Mouse (Mus musculus) testis, adult 2 months (tissue): Measurements from ENCODE around the gene Neurl2. TPM values are rescaled to one million over a fixed set of nuclear protein-coding genes. Genes with fewer than 3 reads are reported as not detected.
"Not testable (repeated sequence)": the region's sequence is repeated elsewhere in the genome, so short reads cannot be mapped to it uniquely, and the experiment has no call there.

Experiments
- H3K27ac ChIP-seq: fragments of 200-500 bp; 2 replicates; pipeline ENCODE4 v1.5.1; 2012; ENCODE audit warnings: low read depth, low read length; ENCODE audit not compliant: control insufficient read depth, insufficient read depth
- H3K27me3 ChIP-seq: fragments of 200-500 bp; 2 replicates; pipeline ENCODE4 v1.6.1; 2012; ENCODE audit warnings: mild to moderate bottlenecking, low read length, moderate library complexity; ENCODE audit not compliant: control insufficient read depth, insufficient read depth
- H3K36me3 ChIP-seq: fragments of 200-500 bp; 2 replicates; pipeline ENCODE4 v1.6.1; 2012; ENCODE audit warnings: mild to moderate bottlenecking, low read length; ENCODE audit not compliant: control insufficient read depth, insufficient read depth
- H3K4me1 ChIP-seq: fragments of 200-500 bp; 2 replicates; pipeline ENCODE4 v1.6.1; 2012; ENCODE audit warnings: low read length; ENCODE audit not compliant: control insufficient read depth, insufficient read depth
- H3K4me3 ChIP-seq: fragments of 200-500 bp; 2 replicates; pipeline ENCODE4 v1.5.1; 2012; ENCODE audit warnings: low read depth, mild to moderate bottlenecking, low read length, moderate library complexity, mixed read lengths; ENCODE audit not compliant: control insufficient read depth
- CTCF ChIP-seq: fragments of 200-500 bp; IDR thresholded peaks from 2 replicates; pipeline ENCODE4 v1.5.1; 2012; ENCODE audit warnings: low read depth, mild to moderate bottlenecking, inconsistent platforms, low read length, moderate library complexity; ENCODE audit not compliant: control insufficient read depth, insufficient read depth, insufficient replicate concordance
- POLR2A ChIP-seq: fragments of 200-500 bp; IDR thresholded peaks from 2 replicates; pipeline ENCODE4 v1.6.1; 2012; ENCODE audit warnings: low read depth, mild to moderate bottlenecking, inconsistent platforms, low read length, moderate library complexity; ENCODE audit not compliant: control insufficient read depth
- polyA plus RNA-seq: library from polyadenylated mRNA; depleted of rRNA; stranded (reverse); fragments of >200 nt; gene quantifications from 2 replicates; pipeline ENCODE4 v1.2.3, GENCODE M21; 2012

The Neurl2 gene
- polyA plus RNA-seq, 1 experiment, result 1.2 TPM

DNA sequence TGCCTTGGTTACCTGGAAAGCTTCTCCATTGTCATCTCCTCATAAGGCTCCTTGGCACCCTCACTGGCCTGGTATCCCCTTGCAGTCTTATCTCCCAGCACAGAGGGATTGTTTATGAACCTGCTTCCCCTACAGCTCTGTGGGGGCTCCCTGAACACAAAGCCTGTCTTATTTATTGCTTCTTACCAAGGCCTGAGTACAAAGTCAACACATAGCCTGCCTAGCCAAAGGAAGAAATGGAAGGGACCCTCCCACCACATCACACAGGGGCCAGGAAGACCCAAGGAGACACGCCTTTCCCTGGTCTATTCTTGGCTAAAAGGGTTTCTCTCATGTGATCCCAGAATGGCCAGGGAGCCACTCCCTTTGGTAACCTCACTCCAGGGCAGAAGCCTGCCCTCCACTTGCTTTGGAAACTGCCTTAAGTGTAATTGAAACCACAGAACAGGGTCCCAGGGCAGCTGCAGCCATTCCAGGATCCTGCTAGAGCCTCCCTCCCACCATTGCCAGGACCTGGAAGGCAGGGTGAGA is 41.0 kb upstream of the Neurl2 start:
- peaks cover 7% of the 10 kb centered on the region for H3K4me1 ChIP-seq
- no peaks in the 10 kb centered on the region for H3K36me3 ChIP-seq
- no peak for TF ChIP-seq POLR2A
- no peak for TF ChIP-seq CTCF
- H3K4me3 ChIP-seq, result no peak overlapping the region
- H3K27ac ChIP-seq, result no peak overlapping the region; the same call in 1 of the 2 replicates
- no peaks in the 10 kb centered on the region for H3K27me3 ChIP-seq

DNA sequence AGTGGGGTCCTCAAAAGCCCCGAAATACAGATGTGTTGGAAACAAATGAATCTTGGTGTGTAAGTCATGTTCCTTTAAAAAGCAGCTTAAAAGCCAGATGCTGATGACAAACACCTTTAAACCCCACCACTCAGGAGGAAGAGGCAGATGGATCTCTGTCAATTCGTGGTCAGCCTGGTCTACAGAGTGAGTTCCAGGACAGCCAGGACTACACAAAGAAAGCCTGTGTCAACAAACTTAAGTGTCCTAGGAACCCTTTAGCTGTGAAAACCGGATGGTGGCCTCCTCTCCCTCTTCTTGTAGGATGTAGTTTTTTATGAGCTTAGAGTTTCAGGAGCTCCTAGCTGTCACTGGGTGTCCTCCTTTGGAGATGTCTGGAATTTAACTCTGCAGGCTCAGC is 40.4 kb upstream of the Neurl2 start:
- no peak overlapping the region for H3K4me3 ChIP-seq
- H3K36me3 ChIP-seq, result no peaks in the 10 kb centered on the region
- peaks cover 5% of the 10 kb centered on the region for H3K4me1 ChIP-seq
- no peak for TF ChIP-seq CTCF
- TF ChIP-seq POLR2A, result no peak
- no peaks in the 10 kb centered on the region for H3K27me3 ChIP-seq
- no peak overlapping the region for H3K27ac ChIP-seq

DNA sequence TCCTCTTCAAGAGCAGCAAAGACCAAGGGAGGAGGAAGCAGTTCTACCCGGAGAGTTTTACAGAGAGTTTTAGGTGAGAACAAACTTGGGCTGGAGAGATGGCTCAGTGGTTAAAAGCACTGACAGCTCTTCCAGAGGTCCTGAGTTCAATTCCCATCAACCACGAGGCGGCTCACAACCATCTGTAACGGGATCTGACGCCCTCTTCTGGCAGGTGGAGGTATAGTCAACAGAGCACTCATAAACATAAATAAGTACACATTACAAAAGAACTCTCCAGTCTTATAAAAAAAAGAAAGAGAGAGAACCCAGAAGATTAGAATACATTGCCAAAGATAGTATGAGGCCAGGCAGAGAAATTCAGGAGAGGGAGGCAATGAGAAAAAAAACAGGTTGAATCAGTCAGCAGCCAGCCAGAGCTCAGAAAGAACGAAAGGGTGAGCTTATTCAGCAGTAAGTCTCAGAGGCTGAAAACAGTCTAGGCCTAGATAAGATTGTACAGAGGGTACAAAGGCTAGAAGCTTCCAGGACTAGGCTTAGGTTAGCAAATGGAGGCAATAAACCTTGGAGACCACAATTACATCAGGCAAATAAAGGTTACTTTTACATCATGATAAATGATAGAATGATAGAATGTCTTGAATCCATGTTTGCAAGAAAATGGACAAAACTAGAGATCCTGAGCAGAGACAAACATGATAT is 38.5 kb upstream of the Neurl2 start:
- no peaks in the 10 kb centered on the region for H3K36me3 ChIP-seq
- no peak overlapping the region for H3K4me3 ChIP-seq
- TF ChIP-seq POLR2A (no peak), CTCF (0 out of 2 replicates have a peak, but pooled peaks have one; percentile 18)
- no peak overlapping the region for H3K27ac ChIP-seq
- H3K27me3 ChIP-seq, result no peaks in the 10 kb centered on the region
- peaks cover 10% of the 10 kb centered on the region for H3K4me1 ChIP-seq

DNA sequence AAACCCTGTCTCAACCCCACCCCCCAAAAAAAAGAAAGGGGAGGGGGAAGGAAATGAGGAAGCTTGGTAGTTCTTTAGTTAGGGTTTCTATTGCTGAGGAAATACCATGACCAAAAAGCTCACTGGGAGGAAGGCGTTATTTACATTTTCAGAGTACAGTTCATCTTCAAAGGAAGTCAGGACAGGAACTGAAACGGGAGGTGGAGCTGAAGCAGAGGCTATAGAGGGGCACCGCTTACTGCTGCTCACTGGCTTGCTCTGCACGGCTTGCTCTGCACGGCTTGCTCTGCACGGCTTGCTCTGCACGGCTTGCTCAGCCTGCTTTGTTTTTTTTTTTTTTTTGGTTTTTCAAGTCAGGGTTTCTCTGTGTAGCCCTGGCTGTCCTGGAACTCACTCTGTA is 35.2 kb upstream of the Neurl2 start:
- H3K27me3 ChIP-seq, result no peaks in the 10 kb centered on the region
- TF ChIP-seq CTCF (no peak), POLR2A (no peak)
- no peak overlapping the region for H3K27ac ChIP-seq
- H3K4me3 ChIP-seq, result no peak overlapping the region
- no peaks in the 10 kb centered on the region for H3K36me3 ChIP-seq
- H3K4me1 ChIP-seq, result peaks cover 10% of the 10 kb centered on the region

DNA sequence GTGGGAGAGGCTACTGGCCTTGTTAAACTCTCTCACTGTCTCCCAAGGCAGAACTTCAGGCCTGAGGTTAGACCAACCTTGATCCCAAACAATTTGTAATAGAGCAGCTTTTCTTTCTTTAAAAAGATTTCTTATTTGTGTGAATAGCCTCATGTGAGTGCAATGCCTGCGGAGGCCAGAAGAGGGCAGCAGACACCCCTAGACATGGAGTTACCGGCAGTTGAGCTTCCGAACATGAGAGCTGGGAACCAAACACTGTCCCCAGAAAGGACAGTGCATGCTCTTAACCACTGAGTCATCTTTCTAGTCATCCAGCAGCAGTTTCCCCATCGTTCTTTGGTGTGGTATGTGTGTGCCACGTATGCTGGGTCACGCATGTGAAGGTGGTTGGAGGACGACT is 34.3 kb upstream of the Neurl2 start:
- H3K27ac ChIP-seq, result peak overlapping the region; percentile 63

DNA sequence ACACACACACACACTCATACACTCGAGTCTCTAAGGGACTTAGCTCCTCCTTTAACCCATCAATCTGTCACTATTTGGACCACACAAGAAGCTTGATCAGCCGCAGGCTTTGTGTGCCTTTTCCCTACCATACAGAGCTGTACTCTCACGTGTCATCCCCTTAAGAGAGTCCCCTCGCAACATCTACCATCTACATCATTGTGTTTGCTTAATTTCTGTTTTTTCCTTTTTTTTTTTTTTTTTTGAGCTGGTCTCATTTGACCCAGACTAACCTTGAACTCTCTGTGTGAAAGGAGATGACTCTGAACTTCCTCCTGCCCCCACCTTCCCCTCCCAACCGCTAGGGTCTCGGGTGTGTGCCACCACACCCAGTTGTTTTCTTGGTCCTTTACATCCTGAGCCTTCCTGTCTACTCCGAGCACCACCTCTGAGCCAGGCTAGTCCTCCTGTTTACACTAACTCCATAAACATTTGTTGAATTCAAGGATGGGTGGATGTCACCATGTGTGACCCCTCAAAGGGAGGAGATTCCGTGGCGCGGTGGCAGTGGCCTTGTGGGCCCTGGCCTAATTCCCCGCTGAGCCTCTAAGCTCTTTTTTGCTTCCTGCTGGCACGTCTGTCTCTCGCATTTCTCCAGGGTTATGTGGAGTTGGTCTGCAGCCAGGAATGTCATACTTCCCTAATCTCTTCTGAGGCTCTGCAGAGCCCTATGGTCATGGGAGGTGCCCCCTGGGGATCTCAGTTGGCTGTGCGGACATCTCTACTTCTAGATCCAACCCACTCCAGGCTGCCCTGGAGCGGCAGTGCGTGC is 33.7 kb upstream of the Neurl2 start:
- H3K27me3 ChIP-seq, result no peaks in the 10 kb centered on the region
- peaks cover 10% of the 10 kb centered on the region for H3K4me1 ChIP-seq
- TF ChIP-seq CTCF (no peak), POLR2A (no peak)
- peak overlapping the region; percentile 63 for H3K27ac ChIP-seq
- H3K36me3 ChIP-seq, result no peaks in the 10 kb centered on the region
- no peak overlapping the region for H3K4me3 ChIP-seq

More for the DNA sequence above, 34.3 kb upstream of the Neurl2 start:
- peaks cover 10% of the 10 kb centered on the region for H3K4me1 ChIP-seq
- H3K27me3 ChIP-seq, result no peaks in the 10 kb centered on the region
- peak overlapping the region; percentile 62; the same call in 1 of the 2 replicates for H3K4me3 ChIP-seq
- no peaks in the 10 kb centered on the region for H3K36me3 ChIP-seq
- TF ChIP-seq CTCF (peak; percentile 86; the same call in 1 of the 2 replicates), POLR2A (no peak)

DNA sequence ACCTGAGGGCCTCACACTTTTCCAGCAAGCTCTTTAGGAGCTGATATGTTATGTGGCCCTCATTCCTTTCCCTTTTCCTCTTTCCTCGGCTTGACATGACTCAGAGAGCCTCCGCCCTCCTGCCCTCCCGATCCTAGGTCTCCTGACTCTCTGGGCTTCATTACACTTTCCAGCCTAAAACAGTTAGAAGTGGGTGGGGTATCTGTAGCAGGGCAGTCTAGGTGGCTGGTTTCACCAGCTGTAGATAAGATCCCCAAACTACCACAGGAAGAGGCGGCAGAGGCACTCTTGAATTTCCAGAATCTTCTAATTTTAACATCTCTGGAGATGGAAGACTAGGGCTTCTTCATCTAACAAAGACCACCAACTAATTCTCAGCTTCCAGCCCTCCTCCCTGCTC is 31.3 kb upstream of the Neurl2 start:
- Histone ChIP-seq H3K4me3 (no peak overlapping the region), H3K27me3 (no peaks in the 10 kb centered on the region), H3K27ac (no peak overlapping the region), H3K36me3 (no peaks in the 10 kb centered on the region), H3K4me1 (peaks cover 10% of the 10 kb centered on the region)
- TF ChIP-seq POLR2A (no peak), CTCF (no peak)

DNA sequence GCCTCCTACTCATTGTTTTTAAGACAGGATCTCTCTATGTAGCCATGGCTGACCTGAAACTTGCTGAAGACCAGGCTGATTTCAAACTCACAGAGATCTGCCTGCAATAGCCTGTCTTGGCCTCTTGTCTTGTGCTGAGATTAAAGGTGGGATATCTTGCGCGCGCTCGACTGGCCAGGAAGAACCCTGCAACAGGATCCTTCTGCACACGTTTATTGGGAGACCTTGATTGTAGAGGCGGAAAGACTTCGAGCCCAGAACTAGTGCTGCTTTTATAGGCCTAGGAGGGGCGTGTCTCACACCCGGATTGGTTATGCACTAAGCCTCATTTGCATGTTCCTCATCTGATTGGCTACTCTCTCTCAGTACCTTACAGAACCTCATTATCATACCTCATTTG is 30.2 kb upstream of the Neurl2 start:
- H3K27ac ChIP-seq, H3K27me3 ChIP-seq, H3K36me3 ChIP-seq, H3K4me3 ChIP-seq: not testable (repeated sequence)
- H3K4me1 ChIP-seq, result peaks cover 10% of the 10 kb centered on the region
